Mouse (Mus musculus) mouse embryonic stem cell (cell line): Measurements from ENCODE around the gene Taok1.

Experiments
- in situ Hi-C, 2 experiments: fragments of 300-500 bp; cut with MboI; formaldehyde crosslinking; loops; 1 replicate in 1 of 2; 3 replicates in 1 of 2; pipeline ENCODE4 v1.14.3; 2019 to 2020; ENCODE audit warnings: low sequenced_read_pairs in 2 of 2, low pct_unique_long_range_greater_than_20kb in 1 of 2, mixed read lengths in 1 of 2; ENCODE audit not compliant: unreplicated experiment in 1 of 2

Gene Taok1

GRCm38 (mm10) chr11:77514832-77515636 lies 92.6 kb downstream of the Taok1 start, which contains the start of gene Abhd15:
Abhd15 (plus strand) TSS chr11:77515121.
- in situ Hi-C loops, result no loop called here

- in situ Hi-C loops, result no loop called here
These were observed 93.3 kb downstream of the Taok1 start for GRCm38 (mm10) chr11:77514281-77514831.

GRCm38 (mm10) chr11:77513811-77514170 lies 93.8 kb downstream of the Taok1 start:
- in situ Hi-C loops, result no loop called here

DNA sequence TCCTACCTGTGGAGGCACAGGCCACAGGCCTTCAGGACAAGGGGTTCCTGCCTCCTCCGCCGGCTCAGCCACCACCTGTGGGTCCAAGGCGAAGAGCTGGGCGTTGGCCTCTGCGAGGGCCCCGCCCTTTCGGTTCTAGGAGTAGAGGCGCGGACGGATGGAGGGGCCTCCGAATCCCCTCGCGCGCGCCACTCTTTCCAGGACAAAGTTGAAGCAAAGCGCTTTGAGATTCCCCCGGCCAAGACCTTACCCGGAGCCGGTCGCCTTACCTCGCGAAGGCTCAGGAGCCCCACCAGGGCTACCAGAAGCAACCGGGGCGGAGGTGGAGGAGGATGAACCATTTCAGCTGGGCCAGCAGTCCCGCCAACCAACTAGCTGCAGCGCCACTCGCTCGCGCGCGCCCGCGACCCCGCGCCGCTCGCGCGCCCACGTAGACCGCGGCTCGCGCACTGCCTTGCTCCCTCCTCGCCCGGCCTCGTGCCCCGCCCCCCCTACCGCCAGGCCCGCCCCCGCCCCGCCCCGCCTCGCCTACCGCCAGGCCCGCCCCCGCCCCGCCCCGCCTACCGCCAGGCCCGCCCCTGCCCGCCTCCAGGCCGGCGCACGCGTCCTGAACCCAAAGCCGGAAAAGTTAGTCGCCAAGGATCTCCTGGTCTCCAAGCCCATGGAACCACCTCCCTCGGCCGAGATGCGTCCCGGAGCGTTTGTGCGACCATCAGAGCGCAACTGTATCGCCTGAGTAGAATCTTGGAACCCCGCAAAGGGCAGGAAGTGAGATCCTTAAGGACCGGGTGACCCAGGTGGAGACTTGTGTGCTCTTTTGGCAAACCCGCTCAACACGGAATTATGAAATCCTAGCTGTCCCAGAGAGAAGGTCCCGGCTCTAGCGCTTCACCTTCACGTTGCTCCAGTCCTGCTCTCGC lies 94.5 kb downstream of the Taok1 start:
- in situ Hi-C loops, result no loop called here

DNA sequence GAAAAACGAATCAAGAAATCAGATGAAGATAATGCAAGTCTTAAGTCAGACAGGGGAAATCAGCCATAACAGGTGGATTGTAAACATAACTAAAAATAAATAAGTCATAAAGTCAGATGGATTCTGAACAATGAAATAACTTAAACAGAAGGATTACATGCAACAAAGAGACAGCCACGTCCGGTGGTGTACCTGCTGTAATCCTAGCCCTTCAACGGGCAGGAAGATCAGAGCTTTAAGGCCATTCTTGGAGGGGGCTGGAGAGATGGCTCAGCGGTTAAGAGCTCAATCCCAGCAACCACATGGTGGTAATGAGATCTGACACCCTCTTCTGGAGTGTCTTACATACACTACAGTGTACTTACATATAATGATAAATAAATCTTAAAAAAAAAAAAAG lies 96.3 kb downstream of the Taok1 start:
- in situ Hi-C loops, result no loop called here

- in situ Hi-C loops, result no loop called here
These were observed 99.3 kb downstream of the Taok1 start for GRCm38 (mm10) chr11:77508068-77509021.

DNA sequence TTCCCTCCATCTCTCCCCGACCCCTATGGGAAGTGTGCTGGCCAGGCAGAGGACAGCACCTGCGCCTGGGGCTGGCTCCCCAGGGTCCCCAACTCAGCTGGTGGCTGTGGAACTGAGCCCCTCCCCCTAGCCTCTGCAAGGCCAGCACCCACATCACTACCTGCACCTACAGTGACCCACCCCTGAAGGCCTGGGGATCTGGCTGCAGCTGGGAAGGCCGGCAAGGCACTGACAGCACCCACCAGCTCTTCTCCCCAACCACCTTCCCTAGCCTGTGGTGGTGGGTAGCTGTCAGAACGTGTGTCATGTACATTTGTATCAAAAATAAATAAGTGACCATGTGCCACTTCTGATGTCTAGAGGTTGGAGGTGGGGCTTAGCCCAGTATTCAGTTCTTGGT lies 100.2 kb downstream of the Taok1 start:
- in situ Hi-C loops, result no loop called here

- in situ Hi-C loops, result no loop called here
These were observed 100.7 kb downstream of the Taok1 start for GRCm38 (mm10) chr11:77506941-77507340.

- in situ Hi-C loops, result no loop called here
These were observed 101.3 kb downstream of the Taok1 start for GRCm38 (mm10) chr11:77506273-77506672.

- in situ Hi-C loops, result no loop called here
These were observed 102.2 kb downstream of the Taok1 start for GRCm38 (mm10) chr11:77505291-77505980.

- in situ Hi-C loops, result no loop called here
These were observed 103.2 kb downstream of the Taok1 start for GRCm38 (mm10) chr11:77504377-77504776.

GRCm38 (mm10) chr11:77503511-77503910 lies 104.1 kb downstream of the Taok1 start:
- in situ Hi-C loops, result no loop called here

GRCm38 (mm10) chr11:77502481-77502880 lies 105.1 kb downstream of the Taok1 start:
- in situ Hi-C loops, result no loop called here

GRCm38 (mm10) chr11:77501971-77502370 lies 105.6 kb downstream of the Taok1 start:
- in situ Hi-C loops, result no loop called here

GRCm38 (mm10) chr11:77501392-77501791 lies 106.2 kb downstream of the Taok1 start:
- in situ Hi-C loops, result no loop called here

DNA sequence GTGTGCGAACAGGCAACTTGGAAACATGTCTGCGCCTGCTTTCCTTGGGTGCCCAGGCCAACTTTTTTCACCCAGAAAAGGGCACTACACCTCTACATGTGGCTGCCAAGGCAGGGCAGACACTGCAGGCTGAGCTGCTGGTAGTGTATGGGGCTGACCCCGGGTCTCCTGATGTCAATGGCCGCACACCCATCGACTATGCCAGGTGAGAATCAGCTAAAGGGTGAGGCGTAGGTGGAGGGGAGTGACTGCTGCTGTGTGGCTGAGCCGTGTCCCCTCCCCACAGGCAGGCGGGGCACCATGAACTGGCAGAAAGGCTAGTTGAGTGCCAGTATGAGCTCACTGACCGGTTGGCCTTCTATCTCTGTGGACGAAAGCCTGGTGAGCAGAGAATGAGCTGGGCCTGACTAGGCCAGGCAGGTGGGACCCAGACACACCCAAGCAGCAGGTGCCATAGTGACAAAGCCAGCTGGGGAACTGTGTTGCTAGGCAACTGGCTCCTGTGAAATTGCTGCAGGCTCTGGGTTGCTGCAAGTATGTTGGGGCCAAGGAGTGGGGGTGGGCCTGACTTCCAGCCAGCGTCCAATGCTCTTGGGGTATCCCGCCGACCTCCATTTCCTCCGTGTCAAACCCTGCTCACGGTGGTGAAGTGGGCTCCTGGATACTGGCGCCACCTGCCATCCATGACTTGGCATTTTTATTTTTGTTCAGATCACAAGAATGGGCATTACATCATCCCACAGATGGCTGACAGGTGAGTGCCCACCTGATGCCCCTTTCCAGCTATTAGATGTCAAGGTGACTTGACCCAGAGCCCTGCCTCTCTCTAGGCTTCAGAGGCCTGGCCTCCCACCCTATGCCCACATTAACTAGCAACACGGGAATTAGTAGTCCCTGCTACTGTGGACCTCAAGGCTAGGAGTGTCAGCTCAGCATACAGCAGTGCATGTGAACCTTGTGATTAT lies 107.0 kb downstream of the Taok1 start:
- in situ Hi-C loops, result no loop called here

GRCm38 (mm10) chr11:77499354-77499753 lies 108.3 kb downstream of the Taok1 start:
- in situ Hi-C loops, result no loop called here
